Mouse (Mus musculus) right cerebral cortex, adult 18-20 months (tissue): ENCODE results near the gene Olfr118.
"Not testable (repeated sequence)": the region's sequence is repeated elsewhere in the genome, so short reads cannot be mapped to it uniquely, and the experiment has no call there.

ENCODE experiments used
- DNase-seq: peaks from one replicate; pipeline ENCODE4 v3.0.0; 2022; ENCODE audit warnings: mixed read lengths

Olfr118 gene

DNA sequence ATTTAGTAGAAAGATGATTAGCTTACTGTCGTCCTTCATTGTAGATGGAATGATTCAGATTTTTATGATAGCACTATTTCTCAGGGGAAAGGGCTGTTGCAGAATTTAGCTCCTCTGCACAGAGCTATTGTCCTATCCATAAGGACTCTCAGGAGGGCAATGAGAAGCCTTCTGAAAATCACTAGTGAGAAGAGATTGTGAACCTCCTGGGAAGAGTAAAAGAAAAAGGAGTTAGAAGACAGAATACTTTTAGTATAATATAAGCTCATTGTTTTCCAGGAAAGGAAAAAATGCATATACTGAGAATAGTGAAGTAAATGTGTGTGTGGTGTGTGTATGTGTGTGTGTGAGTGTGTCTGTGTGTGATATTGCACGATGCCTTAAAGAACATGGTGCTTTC lies at the start of gene Olfr118:
Gene Olfr118, plus strand, starts transcription at position 301 of the 400 bp plus-strand sequence.
- no peak for DNase-seq

DNA sequence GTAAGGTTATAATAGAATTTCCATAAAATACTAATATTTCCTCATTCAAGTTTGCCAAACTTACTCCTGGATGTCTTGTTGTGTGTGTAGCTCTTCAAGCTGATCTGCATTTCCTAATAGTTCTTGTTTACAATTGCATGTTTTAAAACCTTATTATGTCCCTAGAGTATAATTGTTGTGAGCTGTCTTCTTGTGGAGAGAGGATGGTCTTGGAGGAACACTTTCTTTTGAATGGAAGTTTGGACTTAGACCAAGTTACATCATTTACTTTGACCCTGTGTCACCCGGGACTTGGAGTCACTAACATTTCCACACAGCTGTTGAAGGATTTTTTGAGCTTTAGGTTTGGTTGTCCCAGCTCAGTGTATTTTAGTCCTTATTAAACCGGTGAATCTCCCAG lies 39.8 kb upstream of the Olfr118 start, which contains the start of the genes Olfr115 and Olfr116:
Gene Olfr115, minus strand, starts transcription at position 101 of the 400 bp plus-strand sequence.
Gene Olfr116, minus strand, starts transcription at position 191 of the 400 bp plus-strand sequence.
- no peak for DNase-seq

DNA sequence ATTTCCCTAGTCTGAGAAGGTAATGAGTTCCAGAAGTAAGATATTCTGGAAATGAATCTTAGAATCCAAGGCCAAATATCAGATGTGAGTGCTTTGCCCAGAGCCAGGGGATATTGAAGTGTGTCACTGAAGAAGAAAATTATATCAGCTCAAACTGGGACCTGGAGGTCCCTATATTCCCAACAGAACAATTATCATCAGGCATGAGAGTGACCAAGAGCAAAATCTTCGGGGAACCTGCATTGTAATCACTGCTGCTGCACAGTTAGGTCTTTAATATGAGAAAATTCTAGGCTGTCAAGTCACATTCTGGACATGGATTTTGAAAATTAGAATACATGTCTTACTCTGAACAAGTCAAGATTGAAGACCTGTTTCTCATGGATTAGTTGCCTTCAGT lies 3.1 kb upstream of the Olfr118 start, which contains the start of gene Olfr117:
Gene Olfr117, minus strand, starts transcription at position 101 of the 400 bp plus-strand sequence.
- no peak for DNase-seq

DNA sequence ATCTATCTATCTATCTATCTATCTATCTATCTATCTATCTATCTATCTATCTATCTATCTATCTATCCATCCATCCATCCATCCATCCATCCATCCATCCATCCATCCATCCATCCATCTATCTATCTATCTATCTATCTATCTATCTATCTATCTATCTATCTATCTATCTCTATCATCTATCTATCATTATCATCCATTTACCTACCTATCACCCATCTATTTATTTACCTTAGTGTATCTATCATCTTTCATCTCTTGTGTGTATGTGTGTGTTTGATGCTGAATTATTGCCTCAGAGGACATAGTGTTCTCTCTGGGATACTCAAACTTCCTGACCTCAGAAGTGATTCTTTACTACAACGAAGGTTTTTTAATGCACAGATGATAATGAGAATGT lies 29.5 kb downstream of the Olfr118 start, which contains the start of gene Olfr119:
Gene Olfr119, plus strand, starts transcription at position 301 of the 400 bp plus-strand sequence.
- DNase-seq: not testable (repeated sequence)

DNA sequence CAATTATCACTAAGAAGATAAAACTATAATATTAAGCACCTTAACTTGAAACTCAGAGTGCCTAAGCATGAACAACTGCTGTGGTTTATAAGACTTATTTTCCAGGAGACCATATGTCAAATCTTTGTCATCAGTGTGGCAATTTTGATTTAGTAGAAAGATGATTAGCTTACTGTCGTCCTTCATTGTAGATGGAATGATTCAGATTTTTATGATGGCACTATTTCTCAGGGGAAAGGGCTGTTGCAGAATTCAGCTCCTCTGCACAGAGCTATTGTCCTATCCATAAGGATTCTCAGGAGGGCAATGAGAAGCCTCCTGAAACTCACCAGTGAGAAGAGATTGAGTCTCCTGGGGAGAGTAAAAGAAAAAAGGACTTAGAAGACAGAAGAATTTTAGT lies 54.7 kb downstream of the Olfr118 start, which contains the start of gene Olfr120:
Gene Olfr120, plus strand, starts transcription at position 301 of the 400 bp plus-strand sequence.
- no peak for DNase-seq
